Mouse (Mus musculus) liver, embryonic 15.5 days (tissue): ENCODE results near the gene Znrf2. TPM values are rescaled to one million over a fixed set of nuclear protein-coding genes. Genes with fewer than 3 reads are reported as not detected.
A peak's percentile ranks its signal among the peaks of the same experiment; 100 is the strongest.

Experiments
- ATAC-seq: fragments of 200-750 bp; cut with Nextera tagmentation; 2 replicates; pipeline ENCODE4 v1.8.0; 2017; ENCODE audit warnings: moderate number of reproducible peaks, mild to moderate bottlenecking, moderate library complexity; ENCODE audit not compliant: insufficient read depth
- H3K27ac ChIP-seq: fragments of 300-500 bp; sonication (generic); replicated peaks from 2 replicates; pipeline ENCODE4 v1.5.1; 2015; ENCODE audit warnings: mild to moderate bottlenecking, inconsistent platforms
- H3K27me3 ChIP-seq: fragments of 300-500 bp; sonication (generic); 2 replicates; pipeline ENCODE4 v1.6.1; 2015; ENCODE audit warnings: mild to moderate bottlenecking, inconsistent platforms
- H3K36me3 ChIP-seq: fragments of 300-500 bp; sonication (generic); replicated peaks from 2 replicates; pipeline ENCODE4 v1.6.1; 2015; ENCODE audit warnings: moderate library complexity, mild to moderate bottlenecking, inconsistent platforms
- H3K4me1 ChIP-seq: fragments of 300-500 bp; sonication (generic); replicated peaks from 2 replicates; pipeline ENCODE4 v1.6.1; 2015; ENCODE audit warnings: inconsistent platforms
- H3K4me2 ChIP-seq: fragments of 300-500 bp; sonication (generic); 2 replicates; pipeline ENCODE4 v1.6.1; 2015; ENCODE audit warnings: moderate library complexity, mild to moderate bottlenecking, inconsistent platforms
- H3K4me3 ChIP-seq: fragments of 300-500 bp; sonication (generic); replicated peaks from 2 replicates; pipeline ENCODE4 v1.5.1; 2015; ENCODE audit warnings: mild to moderate bottlenecking, inconsistent platforms
- H3K9ac ChIP-seq: fragments of 300-500 bp; sonication (generic); 2 replicates; pipeline ENCODE4 v1.6.1; 2015; ENCODE audit warnings: moderate library complexity, mild to moderate bottlenecking, inconsistent platforms
- H3K9me3 ChIP-seq: fragments of 300-500 bp; sonication (generic); replicated peaks from 2 replicates; pipeline ENCODE4 v1.6.1; 2016; ENCODE audit warnings: inconsistent platforms
- WGBS: fragments of 180-500 bp; shearing (Covaris S2); methylation state at CpG from one replicate; pipeline ENCODE4 v1.1.7; 2015; ENCODE audit warnings: mixed read lengths; ENCODE audit not compliant: insufficient replicate concordance; 5-methylcytosine and 5-hydroxymethylcytosine counted together
- polyA plus RNA-seq: library from polyadenylated mRNA; unstranded; fragments of >200 nt; fragmentation: Nextera tagmentation; extraction: Ambion mirVana; gene quantifications from 2 replicates; pipeline ENCODE4 v1.2.1, GENCODE M21; 2015

The Znrf2 gene
- polyA plus RNA-seq, 1 experiment from 2014 or later: 2.1 TPM

GRCm38 (mm10) chr6:54936496-54936895 lies 119.8 kb downstream of the Znrf2 start:
- no peak overlapping the region for H3K4me3 ChIP-seq
- H3K4me2 ChIP-seq: no peak overlapping the region
- H3K4me1 ChIP-seq: peaks cover 9% of the 10 kb centered on the region
- no peaks in the 10 kb centered on the region for H3K27me3 ChIP-seq
- H3K9me3 ChIP-seq: no peaks in the 10 kb centered on the region
- ATAC-seq: no peak
- no peak overlapping the region for H3K9ac ChIP-seq
- H3K36me3 ChIP-seq: no peaks in the 10 kb centered on the region
- WGBS: 13% methylated on average over 2 of the region's 2 CpGs
- H3K27ac ChIP-seq: no peak overlapping the region

GRCm38 (mm10) chr6:54939631-54940030 lies 122.9 kb downstream of the Znrf2 start:
- Histone ChIP-seq H3K27me3 (peaks cover 19% of the 10 kb centered on the region; the same call in 1 of the 2 replicates), H3K27ac (no peak overlapping the region), H3K36me3 (no peaks in the 10 kb centered on the region), H3K4me1 (peaks cover 9% of the 10 kb centered on the region), H3K9ac (no peak overlapping the region), H3K4me2 (no peak overlapping the region), H3K9me3 (no peaks in the 10 kb centered on the region), H3K4me3 (no peak overlapping the region)
- WGBS: 17% methylated on average over 4 of the region's 4 CpGs
- ATAC-seq: peak; percentile 25; the same call in 1 of the 2 replicates

- H3K4me3 ChIP-seq: no peak overlapping the region
- no peaks in the 10 kb centered on the region for H3K9me3 ChIP-seq
- ATAC-seq: no peak
- peaks cover 21% of the 10 kb centered on the region; the same call in 1 of the 2 replicates for H3K27me3 ChIP-seq
- no peak overlapping the region for H3K27ac ChIP-seq
- no peak overlapping the region for H3K4me2 ChIP-seq
- no peak overlapping the region for H3K9ac ChIP-seq
- 36% methylated on average over 7 of the region's 7 CpGs for WGBS
- peaks cover 9% of the 10 kb centered on the region for H3K4me1 ChIP-seq
- H3K36me3 ChIP-seq: no peaks in the 10 kb centered on the region
Measured at GRCm38 (mm10) chr6:54940126-54940525, 123.4 kb downstream of the Znrf2 start.

GRCm38 (mm10) chr6:54941149-54941548 lies 124.4 kb downstream of the Znrf2 start:
- no peak for ATAC-seq
- no peak overlapping the region for H3K9ac ChIP-seq
- H3K27ac ChIP-seq: no peak overlapping the region
- no peaks in the 10 kb centered on the region for H3K9me3 ChIP-seq
- no peak overlapping the region for H3K4me2 ChIP-seq
- H3K4me1 ChIP-seq: peaks cover 9% of the 10 kb centered on the region
- H3K36me3 ChIP-seq: no peaks in the 10 kb centered on the region
- H3K4me3 ChIP-seq: no peak overlapping the region
- H3K27me3 ChIP-seq: peaks cover 21% of the 10 kb centered on the region; the same call in 1 of the 2 replicates
- WGBS: 52% methylated on average over 6 of the region's 6 CpGs

Other genes with a start within 250 kb of the Znrf2 start
- 2.6 and 2.8 TPM in 2 replicates for gene Plekha8, start 221.8 kb upstream of the Znrf2 start, polyA plus RNA-seq
- 4.7 and 5.0 TPM in 2 replicates for gene Fkbp14, start 219.6 kb upstream of the Znrf2 start, polyA plus RNA-seq
- 1.2 and 1.4 TPM in 2 replicates for gene Mturn, start 135.3 kb upstream of the Znrf2 start, polyA plus RNA-seq
- 2.2 and 3.0 TPM in 2 replicates for gene Nod1, start 155.7 kb downstream of the Znrf2 start, polyA plus RNA-seq
- 3.0 and 4.0 TPM in 2 replicates for gene Ggct, start 176.0 kb downstream of the Znrf2 start, polyA plus RNA-seq
- 100 TPM in 2 replicates for gene Gars, start 221.1 kb downstream of the Znrf2 start, polyA plus RNA-seq